Mouse (Mus musculus): ENCODE data around the gene Fsd2. TPM values are rescaled to one million over a fixed set of nuclear protein-coding genes. Genes with fewer than 3 reads are reported as not detected.

Fsd2 gene
- polyA plus RNA-seq, 1 experiment from 2014 or later, result 0.29 TPM

DNA sequence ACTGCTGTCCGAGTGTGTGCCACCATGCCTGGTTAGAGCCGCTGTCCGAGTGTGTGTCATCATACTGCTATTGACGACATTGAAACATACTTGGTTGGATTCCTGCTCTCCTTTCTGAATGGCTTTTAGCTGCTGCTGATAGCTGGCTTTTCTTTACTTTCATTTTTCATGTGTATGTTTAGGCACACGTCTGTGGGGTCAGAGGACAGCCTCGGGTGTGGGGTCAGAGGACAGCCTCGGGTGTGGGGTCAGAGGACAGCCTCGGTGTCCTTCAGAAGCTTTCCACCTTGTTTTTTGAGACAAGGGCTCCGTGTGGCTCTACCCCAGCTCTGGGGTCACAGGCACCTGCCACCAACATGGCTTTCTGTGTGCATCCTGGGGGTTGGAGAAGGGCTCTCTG is 25.9 kb upstream of the Fsd2 start:
- Histone ChIP-seq H3K4me3 (no peak overlapping the region), H3K27me3 (no peaks in the 10 kb centered on the region), H3K9me3 (no peaks in the 10 kb centered on the region), H3K27ac (replicated peaks) (no peak overlapping the region), H3K9ac (replicated peaks) (no peak overlapping the region), H3K4me2 (replicated peaks) (no peak overlapping the region), H3K4me1 (no peaks in the 10 kb centered on the region), H3K36me3 (peaks cover 71% of the 10 kb centered on the region)
- 89% methylated on average over 9 of the region's 9 CpGs for WGBS
- ATAC-seq (ENCODE audit: low FRiP score, low read depth), result no peak

DNA sequence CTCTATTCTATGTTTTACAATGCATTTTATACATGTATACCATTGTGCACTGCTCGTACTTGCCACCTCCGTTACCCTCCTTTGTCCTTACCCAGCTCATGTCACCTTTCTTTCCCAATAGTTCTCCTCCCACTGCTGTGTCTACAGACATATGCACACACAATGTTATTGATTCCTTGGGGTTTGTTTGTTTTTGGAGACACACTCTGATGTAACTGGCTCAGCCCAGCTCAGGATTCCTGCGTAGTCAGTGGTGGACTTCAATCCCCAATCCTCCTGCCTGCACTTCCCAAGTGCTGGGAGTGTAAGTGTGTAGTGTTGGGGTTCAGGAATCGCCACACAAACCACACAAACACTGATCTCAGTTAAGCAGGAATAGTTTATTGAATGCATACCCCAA is 20.5 kb upstream of the Fsd2 start:
- Histone ChIP-seq H3K4me2 (replicated peaks) (no peak overlapping the region), H3K27ac (replicated peaks) (no peak overlapping the region), H3K36me3 (peaks cover 55% of the 10 kb centered on the region), H3K27me3 (no peaks in the 10 kb centered on the region), H3K4me1 (no peaks in the 10 kb centered on the region), H3K9ac (replicated peaks) (no peak overlapping the region), H3K4me3 (no peak overlapping the region), H3K9me3 (no peaks in the 10 kb centered on the region)
- no peak for ATAC-seq (ENCODE audit: low FRiP score, low read depth)
- 81% methylated on average over 4 of the region's 4 CpGs for WGBS

DNA sequence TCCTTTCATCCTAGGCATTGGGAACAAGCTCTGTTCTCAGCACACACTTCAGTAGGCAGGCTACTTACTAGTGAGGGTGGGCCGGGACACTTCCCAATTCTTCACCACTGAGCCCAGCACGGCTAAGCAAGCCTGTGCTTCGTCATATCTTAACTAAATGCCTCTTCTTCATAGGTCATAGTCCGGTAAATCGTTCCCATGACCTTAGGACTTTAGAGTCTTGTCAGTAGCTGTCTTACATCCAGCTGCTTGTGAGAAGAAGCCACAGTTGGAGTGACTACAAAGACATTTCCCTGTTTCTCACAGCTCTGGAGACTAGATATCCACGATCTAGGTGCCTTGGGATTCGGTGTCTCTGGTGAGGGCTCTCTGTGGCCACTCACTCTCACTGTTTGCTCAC is 18.6 kb upstream of the Fsd2 start:
- Histone ChIP-seq H3K9ac (replicated peaks) (no peak overlapping the region), H3K9me3 (no peaks in the 10 kb centered on the region), H3K36me3 (peaks cover 38% of the 10 kb centered on the region), H3K27me3 (no peaks in the 10 kb centered on the region), H3K27ac (replicated peaks) (no peak overlapping the region), H3K4me3 (no peak overlapping the region), H3K4me2 (replicated peaks) (no peak overlapping the region), H3K4me1 (no peaks in the 10 kb centered on the region)
- ATAC-seq (ENCODE audit: low FRiP score, low read depth), result no peak
- 86% methylated on average over 7 of the region's 7 CpGs for WGBS

DNA sequence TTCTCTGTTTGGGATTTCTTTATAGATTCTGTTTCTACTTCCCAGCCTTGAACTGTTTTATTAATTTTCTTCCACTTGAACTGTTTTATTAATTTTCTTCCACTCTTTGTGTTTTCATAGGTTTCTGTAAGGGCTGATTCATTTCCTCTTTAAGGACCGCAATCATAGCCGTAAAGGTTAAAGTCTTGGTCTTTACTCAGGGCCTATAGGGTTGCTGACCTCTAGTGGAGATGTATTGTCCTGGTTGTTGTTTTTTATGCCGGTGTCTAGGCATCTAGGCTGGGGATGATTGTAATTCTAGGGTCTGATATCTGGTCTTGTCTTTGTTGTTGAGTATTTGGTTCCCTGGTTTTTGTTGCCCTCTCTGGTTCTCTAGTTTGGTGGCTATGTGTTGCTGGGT is 16.8 kb upstream of the Fsd2 start:
- 68% methylated on average over 3 of the region's 3 CpGs for WGBS
- no peak overlapping the region for H3K4me3 ChIP-seq

DNA sequence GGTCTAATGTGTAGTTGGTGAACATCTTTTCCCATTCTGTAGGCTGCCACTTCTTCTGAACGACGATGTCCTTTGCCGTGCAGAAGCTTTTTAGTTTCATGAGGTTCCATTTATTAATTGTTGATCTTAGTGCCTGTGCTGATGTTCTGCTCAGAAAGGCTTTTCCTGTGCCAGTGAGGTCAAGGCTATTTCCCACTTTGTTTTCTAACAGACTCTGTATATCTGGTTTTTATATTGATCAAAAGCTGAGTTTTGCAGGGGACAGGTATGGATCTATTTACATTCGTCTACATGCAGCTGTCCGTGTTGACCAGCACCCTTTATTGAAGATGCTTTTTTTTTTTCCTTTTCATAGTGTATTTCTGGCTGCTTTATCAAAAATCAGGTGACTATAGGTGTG is 12.6 kb upstream of the Fsd2 start:
- ATAC-seq (ENCODE audit: low FRiP score, low read depth), result no peak
- no peaks in the 10 kb centered on the region for H3K27me3 ChIP-seq
- no peaks in the 10 kb centered on the region for H3K4me1 ChIP-seq
- H3K4me2 ChIP-seq (replicated peaks), result no peak overlapping the region
- no peak overlapping the region for H3K9ac ChIP-seq (replicated peaks)
- no peaks in the 10 kb centered on the region for H3K9me3 ChIP-seq
- no peak overlapping the region for H3K4me3 ChIP-seq
- peaks cover 25% of the 10 kb centered on the region for H3K36me3 ChIP-seq
- 94% methylated on average over 5 of the region's 5 CpGs for WGBS
- H3K27ac ChIP-seq (replicated peaks), result no peak overlapping the region

More for the DNA sequence above, 16.8 kb upstream of the Fsd2 start:
- H3K9ac ChIP-seq (replicated peaks), result no peak overlapping the region
- peaks cover 38% of the 10 kb centered on the region for H3K36me3 ChIP-seq
- H3K27me3 ChIP-seq, result no peaks in the 10 kb centered on the region
- no peaks in the 10 kb centered on the region for H3K4me1 ChIP-seq
- H3K4me2 ChIP-seq (replicated peaks), result no peak overlapping the region
- H3K9me3 ChIP-seq, result no peaks in the 10 kb centered on the region
- ATAC-seq (ENCODE audit: low FRiP score, low read depth), result no peak
- no peak overlapping the region for H3K27ac ChIP-seq (replicated peaks)

DNA sequence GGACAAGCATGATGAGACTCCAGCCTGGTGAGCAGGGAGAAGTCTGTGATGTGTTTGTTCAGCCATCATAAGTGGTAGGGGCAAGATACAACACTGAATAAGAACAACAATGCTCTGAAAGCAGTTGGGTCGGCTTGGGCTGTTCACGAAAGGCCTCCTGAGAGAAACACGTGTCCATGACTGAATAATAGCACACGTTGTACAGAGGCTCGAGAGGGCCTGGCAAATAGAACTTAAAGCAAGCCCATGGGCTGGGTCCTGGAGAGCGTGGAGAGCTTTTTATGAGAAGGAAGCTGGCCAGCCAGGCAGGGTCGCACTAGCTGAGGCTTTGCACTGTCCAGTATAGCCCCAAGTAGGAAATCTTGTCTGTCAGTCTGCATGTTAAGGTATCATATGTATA is 11.7 kb upstream of the Fsd2 start:
- no peaks in the 10 kb centered on the region for H3K9me3 ChIP-seq
- no peak overlapping the region for H3K9ac ChIP-seq (replicated peaks)
- no peaks in the 10 kb centered on the region for H3K27me3 ChIP-seq
- ATAC-seq (ENCODE audit: low FRiP score, low read depth), result no peak
- H3K4me2 ChIP-seq (replicated peaks), result no peak overlapping the region
- H3K27ac ChIP-seq (replicated peaks), result no peak overlapping the region
- peaks cover 25% of the 10 kb centered on the region for H3K36me3 ChIP-seq
- no peak overlapping the region for H3K4me3 ChIP-seq
- peaks cover 4% of the 10 kb centered on the region; the same call in 1 of the 2 replicates for H3K4me1 ChIP-seq
- 93% methylated on average over 7 of the region's 7 CpGs for WGBS

DNA sequence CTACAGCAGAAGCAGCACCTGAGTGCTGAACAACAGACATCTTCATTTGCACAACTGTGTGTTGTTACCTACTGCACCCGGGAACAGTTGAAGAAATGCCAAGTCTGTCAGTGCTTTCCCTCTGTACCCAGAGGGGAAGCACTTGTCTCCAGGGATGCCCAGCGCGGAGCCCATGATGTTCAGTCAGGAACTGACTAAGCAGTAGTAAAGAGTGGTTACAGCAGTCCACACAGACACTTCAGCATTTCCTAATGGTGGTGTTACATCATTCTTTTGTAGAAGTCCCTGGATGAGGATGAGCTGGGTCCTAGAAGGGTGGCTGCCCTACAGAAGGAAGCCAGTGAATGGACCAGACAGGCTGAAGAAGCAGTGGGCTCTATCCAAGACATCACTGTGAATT is 11.1 kb upstream of the Fsd2 start:
- Histone ChIP-seq H3K27ac (replicated peaks) (no peak overlapping the region), H3K4me2 (replicated peaks) (no peak overlapping the region), H3K4me1 (peaks cover 5% of the 10 kb centered on the region), H3K36me3 (peaks cover 25% of the 10 kb centered on the region), H3K9me3 (no peaks in the 10 kb centered on the region), H3K27me3 (no peaks in the 10 kb centered on the region), H3K4me3 (no peak overlapping the region), H3K9ac (replicated peaks) (no peak overlapping the region)
- ATAC-seq (ENCODE audit: low FRiP score, low read depth), result no peak
- WGBS, result 87% methylated on average over 3 of the region's 3 CpGs

DNA sequence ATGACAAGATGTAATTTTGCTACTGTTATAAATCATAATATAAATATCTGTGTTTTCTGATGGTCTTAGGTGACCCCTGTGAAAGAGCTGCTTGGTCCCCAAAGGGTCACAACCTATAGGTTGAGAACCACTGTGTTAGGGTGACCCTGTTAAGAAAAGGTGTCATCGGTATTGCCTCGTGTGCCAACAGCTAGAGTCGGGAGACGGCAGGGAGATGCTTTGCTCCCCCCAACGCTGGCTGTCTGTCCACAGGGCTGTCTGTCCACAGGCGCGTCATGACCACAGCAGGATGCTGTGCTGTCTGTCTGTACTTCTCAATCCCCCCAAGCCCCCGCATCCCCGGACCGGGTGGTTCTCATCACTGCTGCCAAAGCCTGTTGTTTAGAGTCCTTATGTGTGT is 8.9 kb upstream of the Fsd2 start:
- Histone ChIP-seq H3K9me3 (no peaks in the 10 kb centered on the region), H3K4me2 (replicated peaks) (no peak overlapping the region), H3K9ac (replicated peaks) (no peak overlapping the region), H3K36me3 (peaks cover 25% of the 10 kb centered on the region), H3K27ac (replicated peaks) (no peak overlapping the region), H3K4me3 (no peak overlapping the region), H3K4me1 (peaks cover 17% of the 10 kb centered on the region), H3K27me3 (no peaks in the 10 kb centered on the region)
- 90% methylated on average over 10 of the region's 10 CpGs for WGBS
- no peak for ATAC-seq (ENCODE audit: low FRiP score, low read depth)

DNA sequence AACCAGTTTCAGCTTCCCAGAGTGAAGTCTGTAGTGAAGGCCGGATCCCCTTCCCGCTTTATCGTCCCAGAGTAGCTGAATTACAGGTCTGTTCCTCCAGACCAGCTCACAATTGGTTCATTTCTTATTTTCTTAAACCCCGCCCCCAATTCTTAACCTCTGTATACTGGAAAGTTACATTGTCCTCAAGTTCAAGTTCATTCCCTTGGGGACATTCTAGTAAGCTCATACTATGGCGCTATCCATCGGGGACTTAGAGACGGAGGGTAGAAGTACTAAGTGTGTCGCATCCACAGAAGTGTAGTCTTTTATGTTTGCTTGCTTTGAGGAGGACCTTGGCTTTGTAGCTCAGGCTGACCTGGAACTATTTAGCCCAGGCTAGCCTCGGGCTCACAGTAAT is 7.1 kb upstream of the Fsd2 start:
- Histone ChIP-seq H3K4me2 (replicated peaks) (no peak overlapping the region), H3K27ac (replicated peaks) (no peak overlapping the region), H3K36me3 (peaks cover 17% of the 10 kb centered on the region), H3K9ac (replicated peaks) (no peak overlapping the region), H3K9me3 (no peaks in the 10 kb centered on the region), H3K4me1 (peaks cover 17% of the 10 kb centered on the region), H3K4me3 (no peak overlapping the region), H3K27me3 (no peaks in the 10 kb centered on the region)
- WGBS, result 95% methylated on average over 9 of the region's 9 CpGs
- ATAC-seq (ENCODE audit: low FRiP score, low read depth), result no peak

DNA sequence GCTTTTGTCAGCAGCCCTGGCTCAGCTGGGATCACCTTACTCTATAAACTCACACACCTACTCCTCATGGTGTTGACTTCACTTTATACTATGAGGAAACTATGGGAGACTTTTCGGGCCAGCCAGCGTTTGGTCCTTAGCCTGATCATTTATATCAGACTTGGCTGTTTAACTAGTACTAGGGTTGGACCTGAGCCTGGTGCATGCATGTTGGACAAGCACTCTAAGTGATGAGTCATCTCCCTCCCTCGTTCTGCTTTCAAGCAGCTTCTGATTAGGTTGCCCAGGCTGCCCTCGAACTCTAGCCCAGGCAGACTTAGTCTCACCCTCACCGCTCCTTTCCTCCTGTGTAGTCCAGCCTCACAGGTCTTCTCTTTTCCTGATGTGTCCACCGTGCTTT is 6.7 kb upstream of the Fsd2 start:
- H3K36me3 ChIP-seq, result peaks cover 13% of the 10 kb centered on the region
- WGBS, result 90% methylated on average over 6 of the region's 6 CpGs
- no peak for ATAC-seq (ENCODE audit: low FRiP score, low read depth)

DNA sequence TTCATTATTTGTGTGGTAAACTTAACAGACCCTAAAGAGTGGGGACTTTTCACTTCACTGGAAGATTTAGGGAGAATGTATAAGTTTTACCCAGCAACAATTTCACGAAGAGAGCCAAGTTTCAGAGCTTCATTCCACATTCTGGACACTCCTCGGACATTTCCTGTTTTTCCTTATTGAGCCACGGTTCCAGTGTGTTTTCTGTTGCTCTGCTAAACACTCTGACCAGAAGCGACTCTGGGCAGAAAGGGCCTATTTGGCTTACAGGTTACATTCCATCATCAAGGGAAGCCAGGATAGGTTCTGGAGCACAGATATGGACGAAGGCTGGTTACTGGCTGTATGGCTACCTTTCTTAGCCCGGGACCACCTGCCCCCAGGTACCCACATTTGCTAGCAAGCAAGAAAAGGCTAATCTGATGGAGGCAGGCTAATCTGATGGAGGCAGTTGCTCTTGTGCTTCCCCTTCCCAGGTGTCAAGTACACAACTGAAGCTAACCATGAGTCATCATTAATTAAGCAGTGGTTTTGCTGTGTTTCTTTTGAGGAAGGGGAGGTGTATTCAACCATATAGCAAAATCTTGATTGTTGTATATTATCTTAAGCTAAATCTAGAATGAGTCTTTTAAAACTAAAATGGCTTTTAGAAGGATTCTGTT is 6.0 kb upstream of the Fsd2 start:
- Histone ChIP-seq H3K27me3 (no peaks in the 10 kb centered on the region), H3K4me2 (replicated peaks) (peak overlapping the region; percentile 75)

More for the DNA sequence above, 6.7 kb upstream of the Fsd2 start:
- Histone ChIP-seq H3K27me3 (no peaks in the 10 kb centered on the region), H3K9me3 (no peaks in the 10 kb centered on the region), H3K4me3 (no peak overlapping the region), H3K9ac (replicated peaks) (no peak overlapping the region), H3K4me2 (replicated peaks) (0 out of 2 replicates have a peak overlapping the region, but pooled peaks have one; percentile 75), H3K4me1 (peaks cover 17% of the 10 kb centered on the region), H3K27ac (replicated peaks) (no peak overlapping the region)

DNA sequence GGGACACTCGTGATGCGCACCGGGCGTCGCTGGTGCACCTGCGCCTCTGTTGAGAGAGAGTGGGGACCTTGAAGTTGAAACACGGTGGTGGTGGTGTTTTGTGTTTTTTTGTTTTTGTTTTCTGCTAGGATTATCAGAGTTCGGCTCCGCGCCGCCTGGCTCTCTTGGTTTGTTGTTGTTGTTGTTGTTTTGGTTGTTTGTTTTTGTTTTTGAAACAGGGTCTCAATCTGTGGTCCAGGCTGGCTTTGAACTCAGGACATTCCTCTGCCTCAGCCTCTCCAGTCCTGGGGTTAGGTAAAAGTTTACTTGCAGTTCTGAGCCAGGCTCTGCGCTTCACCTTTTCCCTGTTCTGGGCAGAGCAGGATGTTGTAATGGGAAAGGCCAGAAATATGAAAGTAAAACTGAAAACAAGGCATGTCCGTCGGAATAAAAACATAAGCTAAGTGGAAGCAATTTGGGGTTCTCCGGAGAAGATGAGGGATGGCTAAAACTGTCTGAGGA is 5.2 kb upstream of the Fsd2 start:
- 23% methylated on average over 15 of the region's 15 CpGs for WGBS
- Histone ChIP-seq H3K9me3 (no peaks in the 10 kb centered on the region), H3K4me3 (peak overlapping the region; percentile 86), H3K27me3 (no peaks in the 10 kb centered on the region), H3K9ac (replicated peaks) (peak overlapping the region; percentile 86), H3K4me1 (peaks cover 17% of the 10 kb centered on the region), H3K27ac (replicated peaks) (peak overlapping the region; percentile 97), H3K4me2 (replicated peaks) (peak overlapping the region; percentile 75), H3K36me3 (0 out of 2 replicates have a peak, but pooled peaks cover 6% of the 10 kb centered on the region)
- ATAC-seq (ENCODE audit: low FRiP score, low read depth), result no peak

More for the DNA sequence above, 6.0 kb upstream of the Fsd2 start:
- ATAC-seq (ENCODE audit: low FRiP score, low read depth), result no peak
- peaks cover 17% of the 10 kb centered on the region for H3K4me1 ChIP-seq
- H3K27ac ChIP-seq (replicated peaks), result no peak overlapping the region
- H3K4me3 ChIP-seq, result peak overlapping the region; percentile 86; the same call in 1 of the 2 replicates
- WGBS, result 85% methylated on average over 6 of the region's 6 CpGs
- H3K9ac ChIP-seq (replicated peaks), result no peak overlapping the region
- no peaks in the 10 kb centered on the region for H3K9me3 ChIP-seq
- peaks cover 6% of the 10 kb centered on the region; the same call in 1 of the 2 replicates for H3K36me3 ChIP-seq

Measured in midbrain, embryonic 12.5 days (tissue).